ENCODE assay signal across 7 mouse cellular contexts in the genomic region with DNA sequence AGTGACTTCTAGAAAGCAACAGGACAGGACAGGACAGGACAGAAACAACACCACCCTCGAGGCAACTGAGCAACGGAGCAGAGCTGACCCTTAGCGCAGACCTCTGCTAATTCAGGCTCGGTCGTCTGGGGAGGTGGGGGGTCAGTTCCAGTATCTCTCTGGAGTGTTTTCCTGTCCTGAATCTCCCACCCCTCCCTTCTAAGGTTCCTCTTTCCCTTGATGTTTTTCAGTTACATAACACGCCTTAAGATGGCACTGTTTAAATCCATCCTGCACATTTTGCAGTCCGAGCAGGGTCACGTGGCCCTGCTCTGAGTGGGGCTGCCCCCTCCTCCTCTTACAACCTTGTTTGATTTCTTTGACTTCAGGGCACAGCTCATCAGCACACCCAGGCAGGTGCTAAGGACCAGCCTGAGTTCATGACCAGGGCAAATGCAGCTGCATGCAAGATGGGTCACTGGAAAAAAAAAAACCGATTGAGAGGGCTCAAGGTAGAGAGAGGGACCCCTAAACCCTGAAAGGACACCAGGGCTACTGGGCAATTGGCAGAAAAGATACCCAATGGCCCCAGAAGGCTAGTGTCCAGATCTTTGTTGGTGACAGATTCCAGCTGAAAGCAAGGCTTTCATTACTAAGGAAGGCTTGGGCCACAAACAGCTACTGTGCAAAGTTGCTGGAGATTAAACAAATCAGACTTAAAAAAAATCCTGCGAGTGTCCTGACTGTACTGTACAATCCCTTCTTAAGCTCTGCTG. TPM values are rescaled to one million over a fixed set of nuclear protein-coding genes. Genes with fewer than 3 reads are reported as not detected.
A peak's percentile ranks its signal among the peaks of the same experiment; 100 is the strongest.
DNase-seq lines count a peak whose midpoint lies in the region; ATAC-seq lines count a peak whose summit lies in the region.

No protein-coding gene starts in this region.

- H3K4me3 ChIP-seq in megakaryocyte, embryonic 14.5 days (replicated peaks), result peak overlapping the region; percentile 87

- H3K4me1 ChIP-seq in megakaryocyte, embryonic 14.5 days, result peaks cover 51% of the 10 kb centered on the region

- no peaks in the 10 kb centered on the region for H3K36me3 ChIP-seq in megakaryocyte, embryonic 14.5 days (replicated peaks; ENCODE audit: low read length)
- H3K36me3 ChIP-seq in splenic B cell, adult 2 months (ENCODE audit: control insufficient read depth, insufficient read depth, low read length, poor library complexity, severe bottlenecking), result no peaks in the 10 kb centered on the region

- peaks cover 100% of the 10 kb centered on the region for H3K27me3 ChIP-seq in megakaryocyte, embryonic 14.5 days (replicated peaks)
- 0 out of 2 replicates have a peak, but pooled peaks cover 3% of the 10 kb centered on the region for H3K27me3 ChIP-seq in splenic B cell, adult 2 months (ENCODE audit: control insufficient read depth, insufficient read depth, low read length, poor library complexity, severe bottlenecking)

- DNase-seq in embryo, embryonic 11 days, result peak; percentile 63
- peak; percentile 17 for DNase-seq in induced T-regulatory cell, adult 2 months (ENCODE audit: low read depth)
- peak; percentile 47 for DNase-seq in splenic B cell, adult 2 months (ENCODE audit: low read depth, low spot score)
- no peak for DNase-seq in kidney, postnatal 4 days
- no peak for DNase-seq in left cerebral cortex, adult 11 months (ENCODE audit: low spot score)

- no peak for ATAC-seq in megakaryocyte, adult 5-6 weeks (ENCODE audit: poor library complexity, severe bottlenecking)

- H3K9me3 ChIP-seq in megakaryocyte, embryonic 14.5 days, result no peaks in the 10 kb centered on the region

RNA-seq across cellular contexts. Expression of a gene that starts 1.6 kb away (rescaled TPM):
- polyA plus RNA-seq in megakaryocyte, embryonic 14.5 days (2012; ENCODE audit: insufficient read depth, low replicate concordance), result 0.62 TPM in 1 of 2 replicates, not detected in the other
- not detected in 2 replicates for total RNA-seq in megakaryocyte, adult 5-6 weeks (2015)
- total RNA-seq in megakaryocyte, adult 5-6 weeks (2017), result not detected in 2 replicates

RNA-seq across cellular contexts. Expression of a gene that starts 54.8 kb away (rescaled TPM):
- 8.7 and 10.0 TPM in 2 replicates for polyA plus RNA-seq in megakaryocyte, embryonic 14.5 days (2012; ENCODE audit: insufficient read depth, low replicate concordance)
- total RNA-seq in megakaryocyte, adult 5-6 weeks (2015), result 4.5 and 4.7 TPM in 2 replicates
- total RNA-seq in megakaryocyte, adult 5-6 weeks (2017), result 5.3 and 5.6 TPM in 2 replicates

RNA-seq across cellular contexts. Expression of a gene that starts 56.8 kb away (rescaled TPM):
- 5.4 and 20.2 TPM in 2 replicates for polyA plus RNA-seq in megakaryocyte, embryonic 14.5 days (2012; ENCODE audit: insufficient read depth, low replicate concordance)
- 9.6 and 11.8 TPM in 2 replicates for total RNA-seq in megakaryocyte, adult 5-6 weeks (2015)
- 7.1 and 17.9 TPM in 2 replicates for total RNA-seq in megakaryocyte, adult 5-6 weeks (2017)

Comparison
In these comparisons a context has a peak if more than half of its experiments do, and no peak if none do; other contexts are left out.
1. DNase-seq: peak in embryo, embryonic 11 days (single experiment), induced T-regulatory cell, adult 2 months (single experiment) and splenic B cell, adult 2 months (single experiment); none in kidney, postnatal 4 days (0 of 2) and left cerebral cortex, adult 11 months (single experiment).